Mouse (Mus musculus): ENCODE measurements around the gene Nrip1.

Nrip1 gene

DNA sequence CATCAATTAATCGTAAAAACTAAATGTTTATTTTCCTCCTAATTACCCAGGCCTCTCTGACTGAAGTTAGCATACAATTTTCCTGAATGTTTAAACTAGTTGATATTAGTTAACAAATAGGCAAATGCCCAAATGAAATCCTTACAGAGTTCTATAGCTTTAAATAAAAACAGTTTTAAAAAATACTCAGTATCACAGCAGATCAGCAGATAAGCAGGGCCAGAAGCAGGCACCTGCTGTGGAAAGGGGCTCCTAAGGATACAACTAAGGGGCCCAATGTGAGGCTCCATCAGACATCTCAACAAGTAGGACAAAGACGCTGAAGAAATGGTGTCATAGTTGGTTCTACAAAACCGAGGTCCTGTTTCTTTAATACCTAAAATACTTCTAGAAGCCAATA is 58.0 kb downstream of the Nrip1 start:
- DNase-seq (ENCODE audit: low spot score in 2 of 2) = no peak

DNA sequence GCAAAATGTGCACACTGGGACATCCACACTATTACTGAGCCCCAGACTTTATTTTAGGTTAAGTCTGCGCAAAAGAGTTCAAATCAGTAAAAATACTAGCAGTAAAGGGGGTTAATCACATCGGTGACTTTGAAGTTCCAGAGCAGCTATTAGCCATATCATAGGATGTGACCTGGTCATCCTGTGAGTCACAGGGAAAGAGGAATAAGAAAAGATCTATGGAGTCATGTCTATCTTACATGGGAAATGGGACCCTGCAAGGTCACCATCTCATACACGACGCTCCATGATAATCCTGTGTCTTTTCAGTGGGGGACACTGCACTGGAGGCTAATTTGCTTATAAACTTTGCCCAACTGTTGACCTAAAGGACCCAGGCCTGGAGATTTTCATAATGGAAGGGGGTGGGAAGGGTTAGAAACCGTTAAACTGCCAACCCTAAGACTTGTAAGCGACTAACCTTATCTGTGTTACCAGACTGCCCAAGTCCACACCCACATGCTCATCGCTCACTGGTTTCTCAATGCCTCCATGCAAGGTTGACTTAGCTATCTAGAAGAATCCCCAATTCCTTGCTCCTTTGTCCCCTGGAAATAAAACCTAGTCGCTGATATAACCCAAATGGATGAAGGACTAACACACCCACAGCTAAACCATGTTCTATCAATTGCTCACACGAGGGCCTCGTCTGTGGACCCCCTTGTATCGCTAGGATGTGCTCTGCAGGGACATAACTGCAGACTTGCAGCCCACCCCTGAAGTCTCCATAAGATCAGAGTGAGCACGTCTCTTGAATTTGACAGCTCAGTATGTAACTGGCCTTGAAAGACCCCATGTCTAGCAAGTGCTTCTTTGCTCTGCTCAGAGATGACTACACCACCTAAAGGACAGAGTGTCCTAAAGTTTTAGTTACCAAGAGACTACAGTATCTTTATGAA is 59.3 kb downstream of the Nrip1 start:
- DNase-seq (ENCODE audit: low spot score in 2 of 2) = peak; percentile 38 to 70

DNA sequence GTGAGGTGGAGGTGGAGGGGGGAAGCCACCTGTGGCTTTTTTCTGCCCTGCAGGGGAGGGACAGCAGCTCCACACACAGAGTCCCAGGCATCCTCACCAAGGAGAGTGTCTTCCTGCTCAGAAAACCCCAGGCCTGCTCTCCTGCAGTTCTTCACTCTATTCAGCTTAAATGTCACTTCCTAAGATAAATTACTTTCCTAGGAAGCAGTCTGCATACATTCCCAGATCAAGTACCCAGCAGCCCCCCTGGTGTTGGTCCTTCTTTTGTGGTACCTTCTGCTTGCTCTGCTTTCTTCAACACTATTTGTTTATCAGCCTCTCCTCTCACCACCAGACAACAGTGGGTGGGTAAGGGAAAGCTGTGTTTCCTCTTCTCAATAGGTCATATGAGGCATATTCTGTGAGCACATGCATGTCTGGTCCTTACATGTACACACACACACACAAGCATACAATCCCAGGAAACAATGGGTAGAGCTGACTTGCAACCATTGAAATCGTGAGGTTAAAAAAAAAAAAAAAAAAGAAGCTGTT is 60.7 kb downstream of the Nrip1 start:
- no peak for DNase-seq (ENCODE audit: low spot score in 2 of 2)

DNA sequence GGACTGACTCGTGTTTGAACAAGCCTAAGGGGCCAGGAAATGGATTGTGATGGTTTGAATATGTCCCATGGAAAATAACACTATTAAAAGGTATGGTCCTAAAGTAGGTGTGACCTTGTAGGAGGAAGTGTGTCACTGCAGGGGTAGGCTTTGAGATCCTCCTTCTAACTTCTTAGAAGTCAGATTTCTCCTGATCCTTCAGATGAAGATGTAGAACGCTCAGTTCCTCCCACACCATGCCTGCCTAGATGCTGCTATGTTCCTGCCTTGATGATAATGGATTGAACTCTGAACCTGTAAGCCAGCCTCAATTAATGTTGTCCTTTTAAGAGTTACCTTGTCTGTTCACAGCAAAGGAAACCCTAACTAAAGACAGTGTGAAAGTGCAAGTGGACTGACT is 62.8 kb downstream of the Nrip1 start:
- DNase-seq (ENCODE audit: low spot score in 2 of 2) = no peak

DNA sequence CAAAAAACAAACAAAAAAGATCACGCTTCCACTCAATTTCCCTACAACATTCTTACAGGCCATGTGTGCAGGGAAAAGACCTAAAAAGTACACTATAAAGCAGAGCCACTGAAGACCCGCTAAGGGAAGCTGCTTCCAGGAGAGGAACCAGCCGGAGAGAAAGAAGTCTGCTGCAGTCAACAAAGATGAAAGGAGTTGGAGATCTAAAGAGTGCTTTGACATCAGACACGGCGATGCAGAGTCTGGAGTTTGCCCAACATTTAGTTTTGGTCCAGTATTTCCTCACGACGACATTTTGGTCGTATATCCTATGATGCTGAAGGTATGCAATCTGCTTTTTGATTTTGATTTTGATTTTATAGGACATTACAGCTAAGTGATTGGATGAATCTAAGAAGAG is 63.3 kb downstream of the Nrip1 start:
- no peak for DNase-seq (ENCODE audit: low spot score in 2 of 2)

DNA sequence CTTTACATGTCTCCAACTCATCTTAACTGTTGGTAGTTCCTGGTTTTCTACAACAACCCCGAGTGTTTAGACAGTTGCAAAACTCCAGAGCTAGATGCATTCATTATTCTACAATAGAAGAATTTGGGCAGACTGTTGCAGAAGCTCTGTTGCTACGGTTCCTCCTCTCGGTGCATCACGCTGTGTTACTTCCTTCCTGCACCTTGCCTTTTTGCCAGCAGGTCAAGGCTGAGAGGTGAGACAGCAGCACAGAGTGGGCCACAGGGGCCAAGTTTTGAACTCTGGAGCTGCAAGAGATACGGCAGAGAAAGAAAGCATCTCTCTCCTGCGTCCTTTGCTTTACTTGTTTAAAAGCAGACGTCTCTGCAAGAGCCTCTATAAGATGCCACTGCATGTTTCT is 64.3 kb downstream of the Nrip1 start:
- DNase-seq (ENCODE audit: low spot score in 2 of 2) = no peak

DNA sequence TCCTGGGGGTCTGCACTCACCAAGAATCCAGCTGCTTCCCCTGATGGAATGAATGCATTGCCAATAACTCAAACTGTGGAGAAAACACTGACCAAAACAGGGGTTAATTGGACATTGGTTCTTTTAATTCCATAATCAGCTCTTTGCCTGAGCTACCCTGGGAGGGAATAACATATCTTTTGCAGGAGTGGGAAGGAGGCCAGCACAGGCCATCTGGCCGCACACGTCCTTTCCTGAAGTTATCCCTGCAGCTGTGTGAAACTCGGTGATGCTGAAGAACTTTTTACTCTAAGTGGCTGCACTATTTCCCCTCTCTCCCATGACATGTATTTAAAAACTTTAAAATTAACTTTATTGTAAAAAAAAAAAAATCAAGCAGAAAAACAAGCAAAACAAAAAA is 66.6 kb downstream of the Nrip1 start:
- no peak for DNase-seq (ENCODE audit: low spot score in 2 of 2)

DNA sequence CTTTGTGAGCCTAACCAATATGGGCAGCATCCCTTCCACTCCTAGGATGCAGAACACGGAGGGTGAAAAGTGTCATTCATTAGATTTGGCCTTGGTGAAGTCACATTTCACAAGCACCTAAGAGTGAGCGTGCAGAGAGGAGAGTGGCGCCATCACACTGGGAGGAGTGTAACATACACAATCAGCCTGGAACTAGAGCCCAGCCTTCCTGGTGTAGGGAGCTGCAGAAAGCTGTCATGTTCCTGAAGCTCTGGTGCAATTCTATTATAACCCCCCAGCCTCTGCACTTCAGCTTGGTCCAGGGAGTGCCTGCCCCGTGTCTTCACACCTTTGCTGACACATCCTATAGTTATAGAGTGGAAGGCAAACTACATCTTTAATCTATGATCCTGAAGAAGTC is 67.2 kb downstream of the Nrip1 start:
- no peak for DNase-seq (ENCODE audit: low spot score in 2 of 2)

DNA sequence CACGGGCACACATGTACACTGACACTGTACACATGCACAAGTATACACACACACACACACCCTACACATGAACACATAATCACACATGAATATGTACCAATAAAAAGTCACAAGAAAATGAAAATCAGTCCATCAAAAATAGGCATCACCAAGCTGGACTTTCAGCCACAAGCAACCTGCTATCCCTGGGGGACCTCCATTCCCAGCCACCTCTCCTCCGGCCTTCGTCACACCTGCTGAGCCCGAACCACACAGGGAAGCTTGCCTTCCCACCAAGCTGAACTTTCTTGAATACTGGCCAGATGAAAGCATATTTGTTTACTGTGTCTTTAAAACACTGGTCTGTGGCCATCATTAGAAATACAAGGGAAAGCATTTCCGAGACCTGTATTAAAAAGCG is 70.2 kb downstream of the Nrip1 start:
- no peak for DNase-seq (ENCODE audit: low spot score in 2 of 2)

DNA sequence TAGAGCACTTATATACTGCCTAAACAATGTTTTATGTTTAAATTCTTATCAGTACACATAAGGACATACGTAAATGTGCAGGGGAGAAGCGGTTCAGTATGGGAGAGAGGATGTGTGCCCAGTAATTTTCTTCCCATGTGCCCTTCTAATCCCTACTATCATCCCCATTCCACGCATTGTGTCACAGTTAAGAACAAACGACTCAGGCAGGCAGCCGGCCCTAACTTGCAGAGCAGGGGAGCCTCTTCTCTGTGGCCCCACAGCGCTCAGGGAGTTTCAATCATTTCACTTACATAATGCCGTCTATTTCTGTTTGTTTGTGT is 71.9 kb downstream of the Nrip1 start:
- no peak for DNase-seq (ENCODE audit: low spot score in 2 of 2)

DNA sequence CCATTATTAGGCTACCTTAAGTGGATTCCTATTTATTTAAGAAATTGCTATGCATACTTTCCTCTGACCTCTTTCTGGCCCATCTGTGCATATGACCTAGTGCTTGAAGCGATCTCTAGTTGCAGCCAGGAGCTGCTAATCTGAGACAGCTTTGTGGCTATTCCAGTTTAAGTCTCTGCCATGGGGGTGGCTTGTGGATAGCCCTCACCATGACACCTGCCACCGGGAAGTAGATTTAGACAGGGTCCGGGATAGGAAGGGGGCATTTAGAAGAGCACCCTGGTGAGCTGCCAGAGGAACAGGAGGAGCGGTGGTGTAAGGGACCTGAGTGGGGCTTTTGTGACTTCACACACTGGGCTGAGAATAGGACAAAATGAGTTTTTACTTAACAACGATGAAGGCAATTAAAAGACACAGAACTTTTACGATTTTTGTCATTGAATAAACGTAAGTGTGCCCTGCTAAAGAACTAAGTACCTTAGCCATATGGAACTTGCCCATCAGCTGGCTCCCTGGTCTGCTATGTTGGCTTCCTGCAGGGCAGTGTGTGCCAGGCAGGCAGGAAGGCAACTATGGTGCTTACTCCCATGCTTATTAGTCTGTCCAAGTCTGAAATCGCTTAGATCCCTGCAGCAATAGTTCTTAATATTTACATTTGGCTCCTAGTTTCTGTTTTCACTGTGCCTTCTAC is 72.4 kb downstream of the Nrip1 start:
- no peak for DNase-seq (ENCODE audit: low spot score in 2 of 2)

DNA sequence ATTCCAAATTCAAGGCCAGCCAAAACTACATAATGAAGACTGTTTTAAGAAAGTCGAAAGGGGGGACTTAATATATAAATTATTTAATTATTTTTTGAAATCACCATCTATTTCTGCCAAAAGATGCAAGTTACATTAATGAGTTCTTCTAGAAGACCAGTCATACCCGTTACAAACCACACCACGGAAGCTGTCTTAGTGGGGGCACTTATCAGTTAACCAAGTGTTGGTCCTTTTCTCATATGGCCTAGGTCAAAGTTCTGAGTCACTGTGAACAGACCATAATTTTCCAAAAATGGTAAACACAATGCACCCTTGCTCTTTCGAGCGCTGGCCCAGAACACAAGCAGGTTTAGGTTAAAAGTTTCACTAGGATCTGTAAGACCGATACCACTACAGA is 73.2 kb downstream of the Nrip1 start:
- no peak for DNase-seq (ENCODE audit: low spot score in 2 of 2)

DNA sequence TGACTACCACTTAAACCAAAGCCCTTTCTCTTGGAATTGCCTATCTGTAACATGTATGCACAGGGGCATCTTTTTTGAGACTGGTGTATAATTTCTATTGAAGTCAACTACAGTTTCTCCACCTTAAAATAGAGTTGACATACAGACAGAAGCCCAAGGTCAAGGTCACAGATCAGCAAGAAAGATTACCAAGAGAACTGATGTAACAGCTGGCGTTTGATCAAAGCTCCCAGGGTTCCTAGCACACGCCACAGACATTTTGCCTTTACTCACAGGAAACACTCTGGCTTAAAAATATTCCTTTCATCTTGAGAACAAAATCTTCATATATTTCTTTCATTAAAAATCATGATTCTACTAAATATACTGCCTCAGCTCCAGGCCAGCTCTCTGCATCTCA is 74.1 kb downstream of the Nrip1 start:
- DNase-seq (ENCODE audit: low spot score in 2 of 2) = no peak

DNA sequence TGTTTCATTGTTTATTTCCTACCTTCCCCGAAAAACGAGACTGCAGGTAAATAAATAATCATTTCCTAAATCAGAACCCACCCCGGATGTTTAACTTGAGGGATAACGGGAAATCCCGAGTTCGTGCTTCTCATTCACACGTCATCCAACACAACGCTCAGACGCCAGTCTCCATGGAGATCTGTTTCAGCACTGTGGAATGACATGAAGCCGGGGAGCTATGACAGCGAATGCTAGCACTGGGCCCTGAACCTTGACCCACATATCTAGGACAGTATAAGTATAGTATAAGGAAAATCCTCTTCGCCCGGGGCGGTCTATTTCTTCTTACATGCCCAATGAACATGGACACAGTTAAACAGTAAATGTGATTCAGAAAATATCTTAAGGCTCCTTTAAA is 78.3 kb downstream of the Nrip1 start:
- no peak for DNase-seq (ENCODE audit: low spot score in 2 of 2)

DNA sequence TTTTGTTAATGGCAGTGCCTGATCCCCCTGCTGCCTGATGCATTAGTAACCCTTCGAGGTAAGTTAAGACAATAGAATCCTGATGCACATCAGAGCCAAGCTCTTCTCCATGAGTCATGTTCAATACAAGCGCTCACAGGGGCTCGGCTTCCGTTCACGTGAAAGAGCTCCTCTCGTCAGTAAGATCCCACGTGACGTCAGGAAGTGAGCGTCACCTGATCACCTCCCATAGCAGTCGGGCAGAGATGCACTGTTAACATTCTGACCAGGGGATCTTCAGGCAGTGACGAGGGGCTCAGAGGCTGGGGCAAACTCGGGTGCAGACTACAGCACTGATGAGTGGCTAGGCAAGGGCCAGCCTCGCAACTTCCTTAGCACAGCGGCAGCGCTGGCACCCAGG is 79.1 kb downstream of the Nrip1 start:
- DNase-seq (ENCODE audit: low spot score in 2 of 2) = no peak

DNA sequence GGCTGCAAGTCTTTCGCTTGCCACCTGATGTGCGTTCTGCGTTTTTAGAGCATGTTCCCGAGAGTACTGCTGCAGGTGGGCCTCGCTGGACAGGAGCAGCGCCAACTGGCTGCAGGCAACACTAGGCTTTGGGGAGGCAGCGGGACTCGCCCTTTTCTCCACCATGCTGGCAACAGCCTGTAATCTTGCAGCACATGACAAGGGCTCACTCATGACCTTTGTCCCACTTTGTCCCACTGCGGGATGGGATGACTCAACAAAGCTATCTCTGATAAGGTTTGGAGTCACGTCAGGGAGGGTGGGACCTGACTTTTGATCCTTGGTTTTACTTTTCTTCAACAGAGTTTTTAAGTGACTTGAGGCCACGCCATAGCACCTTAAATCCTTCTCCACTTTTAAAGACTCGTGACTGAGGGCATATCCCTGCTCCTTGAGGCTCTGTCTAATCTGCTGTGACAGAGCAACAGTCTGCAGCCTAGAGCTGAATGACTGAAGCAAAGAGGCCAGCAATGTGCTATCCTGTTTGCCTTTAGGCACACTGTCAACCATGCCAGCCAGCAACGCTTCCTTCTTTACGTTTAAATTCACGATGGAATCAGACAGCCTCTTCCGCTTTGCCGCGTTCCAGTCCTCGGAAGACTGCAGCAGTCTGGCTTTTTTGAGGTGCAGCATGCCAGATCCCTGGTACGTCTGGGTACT is 79.7 kb downstream of the Nrip1 start:
- peak; percentile 29 to 35 for DNase-seq (ENCODE audit: low spot score in 2 of 2)

DNA sequence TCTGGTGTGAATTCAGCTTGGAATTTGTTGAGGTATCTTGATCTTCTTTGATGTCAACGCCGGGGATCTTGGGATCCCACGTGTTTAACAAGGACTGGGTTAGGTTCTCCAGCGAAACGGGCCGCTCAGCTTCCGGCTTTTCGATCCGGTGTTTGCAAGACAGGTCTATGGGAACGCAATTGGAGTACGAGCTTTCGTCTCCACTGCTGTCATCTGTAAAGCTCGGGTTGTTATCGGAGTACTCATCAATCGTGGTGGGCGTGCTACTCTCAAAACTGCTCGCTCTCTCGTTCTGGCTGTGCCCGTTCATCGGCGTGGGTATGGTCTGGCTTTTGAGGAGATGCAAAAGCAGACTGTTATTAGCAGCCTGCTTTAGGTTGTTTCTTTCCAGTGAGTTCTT is 80.5 kb downstream of the Nrip1 start:
- DNase-seq (ENCODE audit: low spot score in 2 of 2) = no peak

DNA sequence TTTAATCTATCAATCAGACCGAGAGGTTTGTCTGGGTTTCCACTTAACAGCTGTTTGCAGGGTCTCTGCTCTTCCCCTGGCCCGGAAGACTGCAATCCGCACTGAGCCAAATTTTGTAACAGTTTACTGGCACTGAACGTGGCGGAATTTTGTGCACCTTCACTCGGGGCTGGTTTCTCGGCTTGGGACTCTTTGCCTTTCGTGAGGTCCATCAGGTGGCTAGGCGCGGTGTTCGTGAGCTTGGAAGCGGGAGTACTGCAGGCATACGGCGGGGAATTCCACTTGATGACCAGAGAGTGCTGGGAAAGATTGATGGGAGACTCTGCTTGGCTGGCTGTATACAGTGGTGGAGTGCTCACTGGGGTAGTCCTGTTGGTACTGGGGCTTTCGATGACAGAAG is 81.0 kb downstream of the Nrip1 start:
- DNase-seq (ENCODE audit: low spot score in 2 of 2) = no peak

DNA sequence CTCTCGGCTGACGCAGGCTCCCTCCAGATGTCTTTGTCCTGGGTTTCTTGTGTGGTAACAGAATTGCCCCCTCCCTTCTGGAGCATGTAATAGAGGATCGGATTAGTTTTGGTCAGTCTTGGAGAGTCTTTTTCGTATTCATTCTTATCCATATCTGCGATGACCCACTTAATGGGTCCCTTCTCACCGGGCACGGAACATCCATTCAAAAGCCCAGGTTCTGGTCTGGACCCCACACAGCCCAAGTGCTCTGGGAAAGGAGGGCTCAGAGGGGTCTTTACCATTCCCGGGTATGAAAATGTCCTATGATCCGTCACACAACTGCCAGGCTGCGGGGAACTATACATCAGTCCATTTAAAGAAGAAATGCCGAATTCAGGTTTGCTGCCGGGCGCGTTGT is 82.3 kb downstream of the Nrip1 start:
- DNase-seq (ENCODE audit: low spot score in 2 of 2) = no peak

DNA sequence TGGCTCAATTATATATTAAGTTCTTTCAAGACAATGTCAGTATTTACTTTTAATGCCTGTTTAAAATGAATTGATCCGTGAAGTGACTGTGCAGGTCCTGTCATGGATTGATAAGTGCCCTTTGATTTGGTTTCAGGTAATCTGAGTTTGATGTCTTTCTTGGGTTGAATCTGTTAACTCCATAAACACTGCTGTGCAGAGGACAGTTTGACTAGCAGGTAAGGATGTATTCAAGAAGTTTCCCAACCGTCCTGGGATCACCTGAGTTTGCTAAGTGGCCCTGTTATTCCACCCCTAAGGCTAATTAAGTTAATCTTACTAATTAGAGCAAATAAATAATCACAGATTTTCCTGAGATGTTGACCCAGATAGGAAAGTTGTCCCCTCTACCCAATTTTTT is 84.1 kb downstream of the Nrip1 start:
- no peak for DNase-seq (ENCODE audit: low spot score in 2 of 2)

DNA sequence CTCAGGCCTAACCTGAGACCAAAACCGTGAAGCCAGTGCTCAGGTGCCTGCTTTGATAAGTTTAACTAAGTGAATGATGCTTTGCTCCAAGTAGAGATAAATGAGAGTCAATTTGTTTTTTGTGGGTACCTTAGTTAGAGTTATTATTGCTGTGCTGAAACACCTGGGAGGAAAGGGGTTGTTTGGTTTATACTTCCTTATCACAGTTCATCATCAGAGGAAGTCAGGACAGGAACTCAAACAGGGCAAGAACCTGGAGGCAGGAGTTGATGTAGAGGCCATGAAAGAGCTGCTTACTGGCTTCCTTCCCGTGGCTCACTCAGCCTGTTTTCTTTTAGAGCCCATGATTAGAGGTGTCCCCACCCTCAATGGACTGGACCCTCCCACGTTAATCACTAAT is 89.8 kb downstream of the Nrip1 start:
- no peak for DNase-seq (ENCODE audit: low spot score in 2 of 2)

DNA sequence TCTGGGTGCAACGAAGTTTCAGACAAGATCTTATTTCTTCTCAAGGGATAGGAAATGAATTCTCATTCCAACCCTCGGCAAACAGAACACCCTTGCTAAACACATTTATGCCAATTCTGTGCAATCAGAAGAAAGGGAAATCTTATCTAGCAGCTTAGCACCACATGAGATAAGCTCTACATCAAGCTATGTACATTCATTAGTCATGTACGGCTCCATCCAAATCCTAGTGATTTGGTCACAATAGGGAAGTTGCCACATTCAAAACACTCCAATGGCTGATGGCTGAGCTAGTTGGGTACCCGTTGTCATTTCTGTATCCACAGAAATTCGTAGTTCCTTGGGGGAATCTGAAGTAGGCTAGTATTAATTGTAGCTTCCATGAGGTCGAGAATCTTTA is 91.8 kb downstream of the Nrip1 start:
- no peak for DNase-seq (ENCODE audit: low spot score in 2 of 2)

DNA sequence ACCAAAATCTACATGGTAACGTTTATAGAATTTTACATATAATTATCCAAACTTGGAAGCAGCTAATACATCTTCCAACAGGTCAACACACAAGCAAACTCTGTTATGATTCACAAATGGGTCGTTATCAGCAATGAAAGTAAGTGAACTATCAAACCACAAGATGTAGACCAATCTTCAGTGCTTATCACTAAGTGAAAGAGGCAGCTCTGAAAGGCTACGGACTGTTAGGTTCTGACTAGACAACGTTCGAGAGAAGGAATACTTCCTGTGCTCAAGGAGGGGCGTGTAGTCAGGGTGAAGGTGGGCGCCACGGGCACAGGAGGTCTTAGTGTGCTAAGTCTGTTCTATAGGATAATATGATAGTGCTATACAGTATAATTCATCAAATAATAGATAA is 93.3 kb downstream of the Nrip1 start:
- DNase-seq (ENCODE audit: low spot score in 2 of 2) = no peak
